Mouse (Mus musculus): ENCODE results near the gene Psg29. TPM values are rescaled to one million over a fixed set of nuclear protein-coding genes. Genes with fewer than 3 reads are reported as not detected.

Psg29 gene
- total RNA-seq (2023) = not detected

GRCm38 (mm10) chr7:17203177-17203576 lies at the start of gene Psg29:
TSS of gene Psg29 (plus strand) at chr7:17203477.

Other genes starting within 250 kb of the Psg29 start
- gene Pnmal1, start 243.8 kb upstream of the Psg29 start, total RNA-seq (2023) = not detected
- under 1 TPM in 1 of 2 experiments, not detected in 1; 0.07 TPM for gene Gm42372, start 220.4 kb upstream of the Psg29 start, total RNA-seq (2023)
- under 1 TPM; 0.20 to 0.29 TPM for gene Ccdc8, start 210.8 kb upstream of the Psg29 start, total RNA-seq (2023)
- 10 to 100 TPM; 34.7 to 45.5 TPM for gene Ppp5c, start 175.6 kb upstream of the Psg29 start, total RNA-seq (2023)
- gene Hif3a, start 141.1 kb upstream of the Psg29 start, total RNA-seq (2023) = under 1 TPM; 0.22 to 0.76 TPM
- under 1 TPM in 1 of 2 experiments, not detected in 1; 0.07 TPM for gene Psg16, start 129.4 kb upstream of the Psg29 start, total RNA-seq (2023)
- gene Ceacam3, start 53.2 kb upstream of the Psg29 start, total RNA-seq (2023) = not detected

Measured in neutrophil, adult 59 days (primary cell).